Mouse (Mus musculus) liver, postnatal 0 days (tissue): ENCODE data around the gene Gmfb. TPM values are rescaled to one million over a fixed set of nuclear protein-coding genes. Genes with fewer than 3 reads are reported as not detected.
A peak's percentile ranks its signal among the peaks of the same experiment; 100 is the strongest.
"Not testable (repeated sequence)": the region's sequence is repeated elsewhere in the genome, so short reads cannot be mapped to it uniquely, and the experiment has no call there.

Experiments used
- ATAC-seq: fragments of 200-750 bp; cut with Nextera tagmentation; 2 replicates; pipeline ENCODE4 v1.8.0; 2017; ENCODE audit warnings: mild to moderate bottlenecking, moderate library complexity
- DNase-seq: peaks from one replicate; pipeline ENCODE4 v3.0.0-alpha.2; 2016
- H3K27ac ChIP-seq: fragments of 300-500 bp; sonication (generic); 2 replicates; pipeline ENCODE4 v1.5.1; 2014; ENCODE audit warnings: antibody characterized with exemption, moderate library complexity, mild to moderate bottlenecking, low read depth
- H3K27me3 ChIP-seq: fragments of 300-500 bp; sonication (generic); 2 replicates; pipeline ENCODE4 v1.6.1; 2014; ENCODE audit warnings: low read length, control low read depth, mixed read lengths; ENCODE audit not compliant: insufficient read depth
- H3K36me3 ChIP-seq: fragments of 300-500 bp; sonication (generic); replicated peaks from 2 replicates; pipeline ENCODE4 v1.6.1; 2014; ENCODE audit warnings: mild to moderate bottlenecking, control low read depth, low read length, moderate library complexity, mixed read lengths; ENCODE audit not compliant: insufficient read depth
- H3K4me1 ChIP-seq: fragments of 300-500 bp; sonication (generic); 2 replicates; pipeline ENCODE4 v1.6.1; 2014; ENCODE audit warnings: antibody characterized with exemption, mild to moderate bottlenecking, control low read depth; ENCODE audit not compliant: insufficient read depth
- H3K4me2 ChIP-seq: fragments of 300-500 bp; sonication (generic); 2 replicates; pipeline ENCODE4 v1.6.1; 2014; ENCODE audit warnings: low read depth, mild to moderate bottlenecking, low read length, moderate library complexity, mixed read lengths
- H3K4me3 ChIP-seq: fragments of 300-500 bp; sonication (generic); 2 replicates; pipeline ENCODE4 v1.5.1; 2014; ENCODE audit warnings: low read depth, low read length
- H3K9ac ChIP-seq: fragments of 300-500 bp; sonication (generic); replicated peaks from 2 replicates; pipeline ENCODE4 v1.6.1; 2014; ENCODE audit warnings: mild to moderate bottlenecking, moderate library complexity
- H3K9me3 ChIP-seq: fragments of 300-500 bp; sonication (generic); 2 replicates; pipeline ENCODE4 v1.6.1; 2016; ENCODE audit warnings: mild to moderate bottlenecking, control low read depth, low read length, mixed read lengths
- CTCF ChIP-seq: sonication (generic); IDR thresholded peaks from 2 replicates; pipeline ENCODE4 v1.5.1; 2016; ENCODE audit warnings: antibody characterized with exemption, low read depth
- EP300 ChIP-seq: IDR thresholded peaks from 2 replicates; pipeline ENCODE4 v1.6.1; 2016; ENCODE audit warnings: antibody characterized with exemption, low read depth, mild to moderate bottlenecking
- WGBS: fragments of 180-500 bp; shearing (Covaris S2); extraction: QIAGEN DNeasy Blood & Tissue Kit; methylation state at CpG from one replicate; pipeline ENCODE4 v1.1.7; 2014; ENCODE audit not compliant: insufficient replicate concordance; 5-methylcytosine and 5-hydroxymethylcytosine counted together
- polyA plus RNA-seq: library from polyadenylated mRNA; unstranded; fragments of >200 nt; fragmentation: Nextera tagmentation; extraction: Ambion mirVana; gene quantifications from 2 replicates; pipeline ENCODE4 v1.2.1, GENCODE M21; 2015

The Gmfb gene
- polyA plus RNA-seq, 1 experiment from 2014 or later: 30.0 TPM

GRCm38 (mm10) chr14:46823996-46824395, 2.0 kb upstream of the Gmfb start:
- TF ChIP-seq EP300: no peak
- TF ChIP-seq CTCF: no peak
- H3K4me1 ChIP-seq: peaks cover 19% of the 10 kb centered on the region
- 66% methylated on average over 2 of the region's 2 CpGs for WGBS
- H3K4me3 ChIP-seq: no peak overlapping the region
- no peak overlapping the region for H3K27ac ChIP-seq
- no peak overlapping the region for H3K4me2 ChIP-seq
- no peaks in the 10 kb centered on the region for H3K9me3 ChIP-seq
- no peak overlapping the region for H3K9ac ChIP-seq
- H3K36me3 ChIP-seq: no peaks in the 10 kb centered on the region
- no peaks in the 10 kb centered on the region for H3K27me3 ChIP-seq
- ATAC-seq: no peak
- DNase-seq: no peak

GRCm38 (mm10) chr14:46821271-46821872, 670 bp downstream of the Gmfb start:
- Histone ChIP-seq H3K36me3 (peaks cover 3% of the 10 kb centered on the region; the same call in 1 of the 2 replicates), H3K27me3 (no peaks in the 10 kb centered on the region), H3K27ac (peak overlapping the region; percentile 96), H3K9me3 (no peaks in the 10 kb centered on the region), H3K4me3 (peak overlapping the region; percentile 77), H3K9ac (peak overlapping the region; percentile 79), H3K4me2 (peak overlapping the region; percentile 68), H3K4me1 (peaks cover 15% of the 10 kb centered on the region)
- TF ChIP-seq EP300 (0 out of 2 replicates have a peak, but pooled peaks have one; percentile 9), CTCF (no peak)
- DNase-seq (peak; percentile 45), ATAC-seq (peak; percentile 59)
- WGBS: under 1% methylated on average over 11 of the region's 11 CpGs

- H3K4me1 ChIP-seq: peaks cover 19% of the 10 kb centered on the region
- not testable (repeated sequence) for DNase-seq
Measured at GRCm38 (mm10) chr14:46819961-46820360, 2.1 kb downstream of the Gmfb start.

GRCm38 (mm10) chr14:46818743-46819142, 3.3 kb downstream of the Gmfb start:
- Histone ChIP-seq H3K4me3 (no peak overlapping the region), H3K4me1 (peaks cover 19% of the 10 kb centered on the region), H3K27ac (no peak overlapping the region), H3K4me2 (no peak overlapping the region), H3K27me3 (no peaks in the 10 kb centered on the region), H3K9ac (no peak overlapping the region), H3K9me3 (no peaks in the 10 kb centered on the region), H3K36me3 (peaks cover 22% of the 10 kb centered on the region)
- ATAC-seq (no peak), DNase-seq (no peak)
- no peak for TF ChIP-seq EP300
- TF ChIP-seq CTCF: no peak
- WGBS: 91% methylated on average over 7 of the region's 7 CpGs

More at GRCm38 (mm10) chr14:46819961-46820360, 2.1 kb downstream of the Gmfb start:
- H3K27ac ChIP-seq, H3K9ac ChIP-seq, ATAC-seq, H3K27me3 ChIP-seq, H3K4me3 ChIP-seq, H3K9me3 ChIP-seq, H3K4me2 ChIP-seq: not testable (repeated sequence)
- WGBS: 86% methylated on average over 5 of the region's 6 CpGs
- H3K36me3 ChIP-seq: peaks cover 13% of the 10 kb centered on the region

GRCm38 (mm10) chr14:46816916-46817622, 5.0 kb downstream of the Gmfb start:
- ATAC-seq (peak; percentile 30; the same call in 1 of the 2 replicates), DNase-seq (no peak)
- H3K4me3 ChIP-seq: no peak overlapping the region
- peaks cover 16% of the 10 kb centered on the region for H3K4me1 ChIP-seq
- H3K9ac ChIP-seq: no peak overlapping the region
- no peaks in the 10 kb centered on the region for H3K27me3 ChIP-seq
- H3K36me3 ChIP-seq: peaks cover 36% of the 10 kb centered on the region
- H3K4me2 ChIP-seq: no peak overlapping the region
- no peak overlapping the region for H3K27ac ChIP-seq
- WGBS: 78% methylated on average over 8 of the region's 8 CpGs
- TF ChIP-seq CTCF (no peak), EP300 (no peak)
- no peaks in the 10 kb centered on the region for H3K9me3 ChIP-seq

- DNase-seq: no peak
- H3K4me3 ChIP-seq: no peak overlapping the region
- peaks cover 48% of the 10 kb centered on the region for H3K36me3 ChIP-seq
- H3K4me2 ChIP-seq: no peak overlapping the region
- H3K9me3 ChIP-seq: no peaks in the 10 kb centered on the region
- TF ChIP-seq CTCF (no peak), EP300 (no peak)
- ATAC-seq: peak; percentile 53; the same call in 1 of the 2 replicates
- 51% methylated on average over 6 of the region's 6 CpGs for WGBS
- no peak overlapping the region for H3K9ac ChIP-seq
- no peak overlapping the region for H3K27ac ChIP-seq
- peaks cover 13% of the 10 kb centered on the region for H3K4me1 ChIP-seq
- no peaks in the 10 kb centered on the region for H3K27me3 ChIP-seq
Measured at GRCm38 (mm10) chr14:46815640-46816039, 6.4 kb downstream of the Gmfb start.
